Mouse (Mus musculus): ENCODE measurements around the gene Igll1. TPM values are rescaled to one million over a fixed set of nuclear protein-coding genes. Genes with fewer than 3 reads are reported as not detected.

Igll1 gene
- polyA plus RNA-seq, 1 experiment from 2014 or later = not detected

DNA sequence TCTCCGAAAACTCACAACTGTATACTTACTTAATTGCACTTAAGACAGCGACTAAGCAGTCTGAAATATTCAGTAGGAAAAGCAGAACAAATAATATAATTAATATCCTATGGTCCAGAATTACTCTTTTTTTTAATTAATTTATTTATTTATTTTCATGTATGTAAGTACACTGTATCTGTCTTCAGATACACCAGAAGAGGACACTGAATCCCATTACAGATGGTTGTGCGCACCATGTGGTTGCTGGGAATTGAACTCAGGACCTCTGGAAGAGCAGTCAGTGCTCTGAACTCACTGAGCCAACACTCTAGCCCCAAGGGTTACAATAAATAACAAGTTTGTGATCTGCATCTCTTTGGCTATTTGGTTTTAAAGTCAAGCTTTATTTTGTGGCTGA lies 34.1 kb downstream of the Igll1 start:
- no peak for ATAC-seq
- H3K4me3 ChIP-seq = no peak overlapping the region
- WGBS (ENCODE audit: insufficient replicate concordance) = 75% methylated on average over 3 of the region's 3 CpGs
- H3K9me3 ChIP-seq (replicated peaks) = no peaks in the 10 kb centered on the region
- H3K36me3 ChIP-seq = no peaks in the 10 kb centered on the region
- peaks cover 11% of the 10 kb centered on the region for H3K4me1 ChIP-seq
- H3K4me2 ChIP-seq = peak overlapping the region; percentile 84
- H3K27me3 ChIP-seq (replicated peaks) = no peaks in the 10 kb centered on the region
- H3K27ac ChIP-seq = no peak overlapping the region
- no peak overlapping the region for H3K9ac ChIP-seq

DNA sequence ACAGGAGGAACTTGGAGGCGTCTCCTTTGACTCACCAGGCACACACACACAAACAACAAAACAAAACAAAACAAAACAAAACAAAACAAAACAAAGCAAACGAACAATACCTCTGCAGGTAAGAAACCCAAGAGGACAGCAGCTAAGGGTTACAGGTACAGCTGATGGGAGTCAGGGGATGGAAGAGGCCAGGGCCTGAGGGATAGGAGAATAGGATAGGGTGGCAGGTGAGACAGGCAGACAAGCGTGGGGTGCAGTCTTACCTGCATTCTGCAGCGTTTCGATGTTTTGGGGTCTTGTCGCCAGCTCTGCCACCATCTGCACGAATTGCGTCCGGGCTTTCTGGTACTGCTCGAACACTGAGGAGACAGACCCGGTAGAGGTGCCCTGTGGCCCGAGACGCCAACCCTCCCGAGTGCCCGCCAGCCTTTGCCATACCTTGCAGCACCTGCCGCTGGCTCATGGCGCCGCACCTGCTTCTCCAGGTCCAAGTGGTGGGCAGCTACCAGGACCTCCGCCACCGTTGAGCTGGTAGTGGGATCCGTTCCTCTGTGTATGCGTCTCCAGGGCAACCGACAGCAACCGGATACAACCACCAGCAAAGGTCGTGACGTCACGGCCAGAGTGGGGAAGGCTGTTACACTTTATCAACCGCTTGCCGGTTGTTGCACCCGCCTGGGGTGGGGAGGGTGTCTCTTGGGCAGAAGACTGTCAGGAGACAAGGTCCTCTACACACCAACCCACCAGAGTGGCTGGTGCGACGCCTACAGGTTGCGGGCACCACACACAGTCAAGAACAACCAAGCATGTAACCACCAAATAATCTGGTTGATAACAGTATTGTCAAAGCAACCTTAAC lies 34.8 kb downstream of the Igll1 start, which contains the start of gene Spag6l:
Gene Spag6l, minus strand, starts transcription at position 700 of the 859 bp plus-strand sequence.
- peak; percentile 83 for ATAC-seq
- no peak within 1 kb of the TSS for H3K27ac ChIP-seq
- H3K9ac ChIP-seq = peak within 1 kb of the TSS; percentile 49
- no peaks in the 10 kb centered on the region for H3K9me3 ChIP-seq (replicated peaks)
- H3K4me3 ChIP-seq = peak within 1 kb of the TSS; percentile 55
- no peaks in the 10 kb centered on the region for H3K27me3 ChIP-seq (replicated peaks)
- peaks cover 11% of the 10 kb centered on the region for H3K4me1 ChIP-seq
- WGBS (ENCODE audit: insufficient replicate concordance) = 8% methylated on average over 33 of the region's 33 CpGs
- no peaks in the 10 kb centered on the region for H3K36me3 ChIP-seq
- peak within 1 kb of the TSS; percentile 84 for H3K4me2 ChIP-seq

- ATAC-seq = no peak
- Histone ChIP-seq H3K4me3 (no peak overlapping the region), H3K27me3 (replicated peaks) (no peaks in the 10 kb centered on the region), H3K4me1 (peaks cover 11% of the 10 kb centered on the region), H3K9ac (no peak overlapping the region), H3K4me2 (no peak overlapping the region), H3K27ac (no peak overlapping the region), H3K9me3 (replicated peaks) (no peaks in the 10 kb centered on the region), H3K36me3 (no peaks in the 10 kb centered on the region)
- 89% methylated on average over 2 of the region's 2 CpGs for WGBS (ENCODE audit: insufficient replicate concordance)
Observed at GRCm38 (mm10) chr16:16826223-16826622, 37.6 kb downstream of the Igll1 start.

DNA sequence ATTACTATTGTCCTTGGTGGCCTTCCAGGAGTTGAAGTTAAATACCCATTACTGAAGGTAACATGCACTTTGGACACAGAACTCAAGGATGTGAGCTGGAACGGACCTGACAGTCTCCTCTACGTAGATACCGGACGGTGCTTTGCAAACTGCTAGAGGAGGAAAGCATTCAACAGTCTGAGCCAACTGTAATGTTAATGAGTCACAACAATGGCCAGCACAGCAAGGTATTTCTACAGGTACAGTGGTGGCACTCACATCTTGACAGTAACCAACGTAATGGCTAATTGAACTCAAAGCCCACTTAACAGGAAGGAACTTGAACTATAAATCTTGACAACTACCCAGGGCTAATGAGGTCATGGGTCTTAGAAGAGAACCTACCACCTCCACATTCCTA lies 38.3 kb downstream of the Igll1 start:
- Histone ChIP-seq H3K27ac (no peak overlapping the region), H3K4me1 (peaks cover 11% of the 10 kb centered on the region), H3K4me2 (no peak overlapping the region), H3K9ac (no peak overlapping the region), H3K27me3 (replicated peaks) (no peaks in the 10 kb centered on the region), H3K36me3 (no peaks in the 10 kb centered on the region), H3K4me3 (no peak overlapping the region), H3K9me3 (replicated peaks) (no peaks in the 10 kb centered on the region)
- ATAC-seq = no peak
- WGBS (ENCODE audit: insufficient replicate concordance) = 47% methylated on average over 5 of the region's 5 CpGs

Other genes starting within 250 kb of the Igll1 start
- gene Olfr19, start 187.6 kb downstream of the Igll1 start, polyA plus RNA-seq (2016; fragmentation: Nextera tagmentation; extraction: Ambion mirVana) = not detected in 2 replicates
- not detected in 2 replicates for gene Spag6l, start 34.5 kb downstream of the Igll1 start, polyA plus RNA-seq (2016; fragmentation: Nextera tagmentation; extraction: Ambion mirVana)
- gene Top3b, start 6.8 kb upstream of the Igll1 start, polyA plus RNA-seq (2016; fragmentation: Nextera tagmentation; extraction: Ambion mirVana) = 40.8 and 42.2 TPM in 2 replicates
- gene Vpreb1, start 6.9 kb upstream of the Igll1 start, polyA plus RNA-seq (2016; fragmentation: Nextera tagmentation; extraction: Ambion mirVana) = 0.80 and 0.83 TPM in 2 replicates
- 13.8 and 14.4 TPM in 2 replicates for gene Ppm1f, start 32.5 kb upstream of the Igll1 start, polyA plus RNA-seq (2016; fragmentation: Nextera tagmentation; extraction: Ambion mirVana)
- gene Mapk1, start 119.4 kb upstream of the Igll1 start, polyA plus RNA-seq (2016; fragmentation: Nextera tagmentation; extraction: Ambion mirVana) = 117 and 123 TPM in 2 replicates
- gene Ypel1, start 205.7 kb upstream of the Igll1 start, polyA plus RNA-seq (2016; fragmentation: Nextera tagmentation; extraction: Ambion mirVana) = 2.6 and 3.3 TPM in 2 replicates
- gene Ppil2, start 247.3 kb upstream of the Igll1 start, polyA plus RNA-seq (2016; fragmentation: Nextera tagmentation; extraction: Ambion mirVana) = 72.7 and 77.5 TPM in 2 replicates

Measured in liver, embryonic 12.5 days (tissue).